Mouse (Mus musculus): Measurements from ENCODE around the gene Hacd3.
"Not testable (repeated sequence)": the region's sequence is repeated elsewhere in the genome, so short reads cannot be mapped to it uniquely, and the experiment has no call there.

Hacd3 gene

GRCm38 (mm10) chr9:65016978-65017827, 4.3 kb downstream of the Hacd3 start:
- DNase-seq = no peak

- DNase-seq = no peak
Observed at GRCm38 (mm10) chr9:65016241-65016977, 5.1 kb downstream of the Hacd3 start.

GRCm38 (mm10) chr9:65015461-65016222, 5.9 kb downstream of the Hacd3 start:
- DNase-seq = no peak

GRCm38 (mm10) chr9:65011304-65011703, 10.2 kb downstream of the Hacd3 start:
- no peak for DNase-seq

GRCm38 (mm10) chr9:65010632-65011031, 10.9 kb downstream of the Hacd3 start:
- DNase-seq = peak in 1 of 2 experiments; percentile 20

- DNase-seq = no peak
Observed at GRCm38 (mm10) chr9:65005737-65006136, 15.8 kb downstream of the Hacd3 start.

- no peak for DNase-seq
Observed at GRCm38 (mm10) chr9:65001481-65001880, 20.0 kb downstream of the Hacd3 start.

GRCm38 (mm10) chr9:64995464-64995863, 26.0 kb downstream of the Hacd3 start:
- DNase-seq = not testable (repeated sequence)

GRCm38 (mm10) chr9:64990291-64990690, 31.2 kb downstream of the Hacd3 start:
- DNase-seq = no peak

GRCm38 (mm10) chr9:64988443-64988842, 33.0 kb downstream of the Hacd3 start:
- DNase-seq = no peak

- no peak for DNase-seq
Observed at GRCm38 (mm10) chr9:64987651-64988050, 33.8 kb downstream of the Hacd3 start.

GRCm38 (mm10) chr9:64985807-64986206, 35.7 kb downstream of the Hacd3 start:
- DNase-seq = no peak

- no peak for DNase-seq
Observed at GRCm38 (mm10) chr9:64985037-64985794, 36.3 kb downstream of the Hacd3 start.

- no peak for DNase-seq
Observed at GRCm38 (mm10) chr9:64981904-64982303, 39.6 kb downstream of the Hacd3 start.

- DNase-seq = no peak
Observed at GRCm38 (mm10) chr9:64980548-64980947, 40.9 kb downstream of the Hacd3 start.

- DNase-seq = no peak
Observed at GRCm38 (mm10) chr9:64960978-64961320, 60.5 kb downstream of the Hacd3 start.

- DNase-seq = peak; percentile 86 to 90
Observed at GRCm38 (mm10) chr9:64960117-64960977, 61.1 kb downstream of the Hacd3 start, which contains the start of gene Ints14. TSS of gene Ints14 (plus strand) at chr9:64960905.

GRCm38 (mm10) chr9:64957276-64957675, 64.2 kb downstream of the Hacd3 start:
- no peak for DNase-seq

- DNase-seq = no peak
Observed at GRCm38 (mm10) chr9:64956337-64956736, 65.2 kb downstream of the Hacd3 start.

- no peak for DNase-seq
Observed at GRCm38 (mm10) chr9:64953190-64953589, 68.3 kb downstream of the Hacd3 start.

- DNase-seq = no peak
Observed at GRCm38 (mm10) chr9:64952055-64952454, 69.4 kb downstream of the Hacd3 start.

Data from thymus, adult 18-20 months (tissue).